Mouse (Mus musculus) testis, postnatal 14 days (tissue): ENCODE results near the gene Hoxd10.

Source experiments
- DNase-seq: peaks from one replicate; pipeline ENCODE4 v3.0.0; 2021; ENCODE audit warnings: low spot score

Gene Hoxd10

GRCm38 (mm10) chr2:74731799-74732512, 40.2 kb downstream of the Hoxd10 start:
- no peak for DNase-seq

- DNase-seq: no peak
Observed at GRCm38 (mm10) chr2:74732513-74733316, 41.0 kb downstream of the Hoxd10 start.

DNA sequence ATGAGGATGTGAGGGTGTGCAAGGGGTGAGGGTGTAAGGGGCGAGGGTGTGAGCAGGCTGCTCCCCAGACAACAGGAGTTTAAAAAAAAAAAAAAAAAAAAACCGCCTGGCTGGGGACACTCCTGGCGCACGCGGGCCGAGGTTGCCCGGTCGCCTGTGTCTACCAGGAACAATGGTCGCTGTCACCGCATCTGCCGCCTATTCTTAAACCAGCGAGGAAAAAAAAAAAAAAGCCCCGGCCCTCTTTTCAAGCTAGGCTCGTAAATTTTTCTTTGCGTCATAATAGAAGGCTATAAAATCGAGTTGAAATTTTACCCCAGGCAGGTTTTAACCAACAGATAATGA, 41.6 kb downstream of the Hoxd10 start:
- no peak for DNase-seq

DNA sequence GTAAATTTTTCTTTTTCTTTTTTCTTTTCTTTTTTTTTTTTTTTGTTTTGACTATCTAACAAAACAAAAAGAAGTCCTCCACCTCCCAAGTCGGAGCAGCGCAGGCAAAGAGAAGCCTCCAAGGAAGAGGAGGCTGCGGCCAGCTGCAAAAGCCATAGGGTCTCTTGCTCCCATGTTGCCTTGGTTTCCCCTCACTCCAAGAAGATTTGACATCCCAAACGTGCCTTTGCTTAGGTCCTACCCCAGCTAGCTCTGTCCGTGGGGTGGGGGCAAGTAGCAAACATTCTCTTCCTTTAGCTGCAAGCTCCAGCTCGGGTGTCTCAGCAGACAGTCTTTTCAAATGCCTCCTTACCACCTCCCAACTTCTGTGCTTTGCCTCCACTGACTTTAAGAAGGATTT, 42.0 kb downstream of the Hoxd10 start:
- DNase-seq: no peak

- DNase-seq: no peak
Observed at GRCm38 (mm10) chr2:74734451-74734850, 42.7 kb downstream of the Hoxd10 start.

- no peak for DNase-seq
Observed at GRCm38 (mm10) chr2:74734996-74735811, 43.5 kb downstream of the Hoxd10 start.

DNA sequence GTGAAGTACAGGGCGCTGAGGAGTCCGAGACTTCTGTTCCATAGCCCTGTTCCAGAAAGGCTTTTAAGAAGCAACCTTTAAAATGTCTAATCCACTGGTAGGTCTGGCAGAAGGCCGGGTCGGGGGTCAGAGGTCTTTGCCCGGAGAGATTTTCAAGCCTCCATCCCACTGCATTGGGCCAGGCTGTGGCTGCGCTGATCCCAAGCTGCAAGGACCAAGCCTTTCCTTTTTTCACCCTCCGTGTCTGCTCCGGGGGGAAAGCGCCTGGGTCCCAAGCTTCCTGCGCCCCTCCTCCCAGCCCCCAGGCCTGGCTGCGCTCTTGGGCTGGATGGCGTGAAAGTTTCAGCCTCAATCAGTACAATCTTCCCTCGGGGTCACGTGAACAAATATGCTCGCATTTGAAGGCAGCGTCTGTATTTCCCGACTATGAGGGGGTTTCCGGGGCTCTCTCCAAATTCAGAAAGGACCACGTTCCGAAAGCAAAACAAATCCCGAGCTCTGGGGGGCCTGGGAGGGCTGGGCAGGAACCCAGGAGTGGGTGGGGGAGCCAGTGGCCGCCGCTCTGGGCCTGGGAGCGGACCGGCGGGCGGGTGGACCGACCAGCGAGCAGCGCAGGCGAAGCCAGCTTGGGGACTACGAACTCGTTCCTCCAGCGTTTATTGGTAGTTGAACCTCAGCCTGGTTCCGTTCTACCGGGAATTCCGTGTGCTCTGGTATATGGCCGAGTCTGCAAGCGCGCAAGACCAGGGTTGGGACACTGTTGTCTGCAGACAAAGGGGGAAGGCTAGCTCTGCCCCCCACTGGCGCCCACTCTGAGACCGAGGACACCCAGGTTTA, 44.3 kb downstream of the Hoxd10 start:
- no peak for DNase-seq

- DNase-seq: no peak
Observed at GRCm38 (mm10) chr2:74736688-74737577, 45.2 kb downstream of the Hoxd10 start.

GRCm38 (mm10) chr2:74737578-74738070, 45.9 kb downstream of the Hoxd10 start:
- DNase-seq: no peak

GRCm38 (mm10) chr2:74738623-74739475, 47.1 kb downstream of the Hoxd10 start:
- no peak for DNase-seq

DNA sequence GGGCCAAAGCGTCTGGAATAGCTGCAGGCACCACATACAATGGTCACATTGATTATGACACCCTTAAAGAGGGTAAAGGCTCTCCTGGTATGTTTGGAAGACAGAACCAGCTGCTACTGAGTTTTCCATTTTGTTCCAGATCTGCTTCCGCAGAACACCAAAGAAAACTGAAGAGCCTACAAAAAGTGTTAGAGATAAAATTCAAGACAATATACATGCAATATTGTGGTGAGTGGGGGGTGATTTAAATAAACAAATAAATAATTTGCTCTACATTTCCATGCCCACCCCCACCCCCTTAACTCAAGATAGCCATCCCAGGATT, 47.7 kb downstream of the Hoxd10 start:
- DNase-seq: no peak

DNA sequence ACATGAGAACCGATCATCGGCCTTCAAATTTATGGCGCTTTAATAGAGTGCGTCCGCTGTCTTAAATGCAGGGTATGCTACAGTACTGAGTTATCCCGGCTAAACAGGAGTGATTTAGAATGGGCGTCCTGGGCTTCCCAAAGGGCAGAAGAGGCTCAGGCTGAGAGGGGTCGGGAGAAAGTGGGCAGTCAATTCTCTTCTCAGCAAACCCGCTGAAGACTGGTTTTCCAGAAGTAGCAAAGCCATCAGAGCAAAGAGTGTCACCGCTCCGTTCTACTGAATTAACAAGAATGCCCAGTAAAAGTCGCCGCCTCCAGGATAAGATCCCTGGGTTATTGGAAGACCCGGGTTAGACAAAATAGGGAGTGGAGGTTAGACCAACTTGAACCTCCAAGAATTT, 48.1 kb downstream of the Hoxd10 start:
- no peak for DNase-seq

GRCm38 (mm10) chr2:74740311-74741091, 48.8 kb downstream of the Hoxd10 start:
- no peak for DNase-seq

- DNase-seq: no peak
Observed at GRCm38 (mm10) chr2:74741252-74741978, 49.7 kb downstream of the Hoxd10 start.

DNA sequence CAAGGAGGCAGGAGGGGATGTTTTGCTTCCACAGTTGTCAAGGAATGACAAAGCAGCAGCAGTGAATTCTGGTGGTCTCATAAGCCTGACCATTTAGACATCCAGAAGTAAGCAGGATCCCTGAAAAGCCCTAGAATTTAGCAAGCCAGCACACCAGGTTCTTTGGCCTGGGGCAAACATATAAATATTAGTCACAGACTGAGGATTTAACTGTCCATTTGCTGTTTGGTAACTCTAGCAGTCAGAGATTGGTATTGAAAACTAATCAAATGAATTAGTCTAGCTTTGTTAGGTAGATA, 50.2 kb downstream of the Hoxd10 start:
- DNase-seq: no peak
